Mouse (Mus musculus): ENCODE results near the gene Fnbp1.

The Fnbp1 gene

DNA sequence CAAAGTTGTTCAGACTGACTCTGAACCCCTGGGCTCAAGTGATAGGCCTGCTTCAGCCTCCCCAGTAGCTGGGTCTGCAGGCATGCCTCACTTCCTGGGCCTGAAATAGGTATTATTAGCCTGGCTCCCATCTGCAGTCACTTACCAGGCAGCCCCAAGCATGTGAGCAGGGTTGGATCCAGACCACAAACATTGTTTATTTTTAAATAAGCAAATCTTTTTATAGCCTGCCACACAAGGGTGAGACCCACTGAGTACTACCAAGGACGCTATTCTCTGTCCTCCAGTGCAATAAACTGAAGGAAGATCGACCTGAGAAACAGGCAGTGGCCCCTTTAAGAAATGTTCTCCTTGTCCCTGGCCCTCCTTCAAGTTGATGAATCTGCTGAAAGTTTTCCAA, 17.1 kb downstream of the Fnbp1 start:
- DNase-seq (ENCODE audit: low spot score in 2 of 2) = no peak

- DNase-seq (ENCODE audit: low spot score in 2 of 2) = no peak
Observed at GRCm38 (mm10) chr2:31123493-31123892, 18.3 kb downstream of the Fnbp1 start.

DNA sequence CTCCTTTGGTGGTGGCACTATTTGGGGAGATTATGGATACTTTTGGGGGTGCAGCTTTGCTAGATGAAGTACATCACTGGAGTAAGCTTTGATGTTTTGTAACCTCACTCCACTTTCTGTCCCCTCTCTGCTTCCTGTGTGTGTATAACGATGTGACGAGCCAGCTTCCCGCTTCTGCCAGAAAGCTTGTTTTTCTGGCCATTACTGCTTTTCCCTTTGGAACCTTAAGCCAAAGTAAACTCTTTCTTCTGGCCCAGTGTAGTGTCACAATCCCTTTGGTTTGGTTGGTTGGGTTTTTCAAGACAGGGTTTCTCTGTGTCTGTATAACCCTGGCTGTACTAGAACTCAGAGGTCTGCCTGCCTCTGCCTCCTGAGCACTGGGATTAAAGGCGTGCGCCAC, 19.0 kb downstream of the Fnbp1 start:
- DNase-seq (ENCODE audit: low spot score in 2 of 2) = no peak

DNA sequence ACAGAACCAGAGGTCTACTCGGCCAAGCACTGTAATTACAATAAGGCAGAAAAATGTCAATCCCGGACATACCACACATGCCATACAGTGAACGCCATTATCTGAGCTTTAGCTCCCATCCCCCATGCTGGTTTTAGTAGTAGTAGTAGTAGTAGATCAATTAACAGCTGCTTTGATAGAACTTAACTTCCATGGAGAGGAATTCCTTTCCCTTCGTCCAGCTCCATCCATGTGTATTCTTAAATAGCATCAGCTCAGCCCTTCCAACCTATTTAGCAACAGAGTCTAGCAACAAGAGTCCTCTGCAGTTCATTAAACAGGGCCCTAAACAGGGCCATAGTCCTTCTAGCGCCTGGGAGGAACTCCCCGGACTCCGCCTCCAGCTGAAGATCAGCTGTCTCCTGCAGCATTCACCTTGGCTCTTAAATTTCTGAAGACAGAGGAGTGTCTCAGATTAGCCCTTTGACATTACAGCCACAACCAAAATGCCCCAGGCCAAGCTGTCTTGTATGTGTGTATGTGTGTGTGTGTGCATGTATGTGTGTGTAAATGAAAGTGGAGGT, 20.6 kb downstream of the Fnbp1 start:
- no peak for DNase-seq (ENCODE audit: low spot score in 2 of 2)

- peak; percentile 42 to 62 for DNase-seq (ENCODE audit: low spot score in 2 of 2)
Observed at GRCm38 (mm10) chr2:31119795-31120194, 22.0 kb downstream of the Fnbp1 start.

DNA sequence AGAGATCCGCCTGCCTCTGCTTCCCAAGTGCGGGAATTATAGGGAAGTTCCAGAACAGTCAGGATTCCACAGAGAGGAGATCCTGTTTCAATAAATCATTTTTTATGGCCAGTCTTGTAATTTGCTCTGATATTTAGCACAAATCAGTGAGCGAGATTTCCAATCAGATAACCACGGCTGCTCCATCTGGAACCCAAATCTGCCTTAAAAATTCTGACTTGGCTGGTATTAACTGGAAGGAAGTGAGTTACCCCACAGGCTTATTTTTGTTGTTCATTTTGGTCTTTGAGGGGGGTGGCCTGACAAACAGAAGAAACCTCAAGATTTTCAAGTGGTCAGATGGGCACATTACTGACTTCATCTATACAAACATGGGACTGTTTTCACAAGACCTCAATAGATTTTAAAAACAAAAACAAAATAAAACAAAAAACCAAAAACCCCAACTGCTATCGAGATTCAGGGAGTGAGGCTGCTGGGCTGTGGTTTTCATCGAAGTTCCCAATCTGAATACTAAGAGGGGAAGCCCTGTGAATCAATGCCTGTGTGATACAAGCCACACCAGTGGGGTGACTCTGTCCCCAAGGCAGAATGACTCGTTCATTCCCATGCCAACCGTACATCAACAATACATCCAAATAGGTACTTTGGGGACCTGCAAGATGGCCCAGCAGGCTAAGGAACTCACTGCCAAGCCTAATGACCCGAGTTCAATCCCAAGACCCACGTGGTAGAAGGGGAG, 23.0 kb downstream of the Fnbp1 start:
- DNase-seq (ENCODE audit: low spot score in 2 of 2) = no peak

DNA sequence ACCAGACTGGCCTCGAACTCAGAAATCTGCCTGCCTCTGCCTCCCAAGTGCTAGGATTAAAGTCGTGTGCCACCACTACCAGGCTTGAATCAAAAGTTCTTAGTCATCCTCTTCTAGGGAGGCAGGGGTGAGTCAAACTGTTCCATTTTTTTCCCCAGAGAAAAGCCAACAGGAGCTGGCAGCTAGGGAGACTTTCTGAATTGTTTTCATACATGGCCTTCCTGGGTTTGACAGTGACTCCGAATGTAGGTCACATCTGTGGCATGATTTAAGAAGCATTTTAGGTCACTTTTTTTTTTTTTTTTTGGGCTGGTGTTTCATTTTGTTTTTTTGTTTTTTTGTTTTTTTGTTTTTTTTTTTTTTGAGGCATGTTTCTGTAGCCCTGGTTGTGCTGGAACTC, 23.6 kb downstream of the Fnbp1 start:
- no peak for DNase-seq (ENCODE audit: low spot score in 2 of 2)

DNA sequence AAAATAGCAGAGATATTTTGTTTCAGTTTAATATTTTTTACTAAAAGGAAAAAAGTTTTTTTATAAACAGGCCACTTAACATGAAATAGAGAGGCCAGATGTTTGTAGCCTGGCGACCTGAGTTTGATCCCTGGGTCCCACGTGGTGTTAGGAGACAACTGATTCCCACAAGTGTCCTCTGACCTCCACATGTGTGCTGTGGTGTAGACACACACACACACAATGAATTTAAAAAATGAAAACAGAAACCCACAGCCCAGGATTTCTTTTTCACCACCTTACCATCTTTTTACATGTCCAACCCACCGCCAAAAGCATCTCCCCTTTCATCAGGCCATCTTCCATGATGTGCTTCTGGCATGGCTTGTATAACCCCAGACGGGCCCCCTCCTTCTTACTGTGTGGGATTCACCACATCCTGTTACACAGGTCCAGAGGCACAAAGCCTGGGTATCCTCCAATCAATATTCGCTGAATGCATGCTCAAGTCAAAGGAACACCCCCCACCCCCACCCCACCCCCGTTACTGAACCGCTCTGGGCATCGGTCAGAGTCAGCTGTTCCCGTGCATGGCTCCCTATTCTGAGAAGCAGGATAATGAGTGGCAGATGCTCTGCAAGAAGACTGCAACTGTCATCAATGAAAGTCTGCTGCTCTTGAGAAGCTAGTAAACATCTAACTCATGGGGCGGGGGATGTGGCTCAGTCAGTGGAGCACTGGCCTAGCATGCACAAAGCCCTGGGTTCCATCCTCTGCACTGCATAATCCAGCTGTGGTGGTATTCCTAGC, 25.7 kb downstream of the Fnbp1 start:
- DNase-seq (ENCODE audit: low spot score in 2 of 2) = no peak

GRCm38 (mm10) chr2:31115091-31115942, 26.5 kb downstream of the Fnbp1 start:
- DNase-seq (ENCODE audit: low spot score in 2 of 2) = no peak

DNA sequence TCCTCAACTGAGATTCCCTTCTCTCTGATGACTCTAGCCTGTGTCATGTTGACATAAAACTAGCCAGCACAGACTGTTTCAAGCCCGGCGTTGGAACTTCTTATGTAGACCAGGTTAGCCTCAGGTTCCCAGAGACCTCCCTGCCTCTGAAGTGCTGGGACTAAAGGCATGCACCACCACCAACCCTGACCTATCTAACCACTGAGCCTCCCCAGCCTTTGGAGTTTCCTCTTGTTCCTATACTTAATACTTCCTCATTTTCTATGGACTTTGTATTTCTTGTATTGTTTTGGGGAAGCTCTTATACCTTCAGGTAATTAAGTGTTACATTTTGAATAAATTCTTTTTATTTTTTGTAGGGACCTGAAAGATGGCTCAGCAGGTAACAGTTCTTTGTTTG, 27.6 kb downstream of the Fnbp1 start:
- no peak for DNase-seq (ENCODE audit: low spot score in 2 of 2)

DNA sequence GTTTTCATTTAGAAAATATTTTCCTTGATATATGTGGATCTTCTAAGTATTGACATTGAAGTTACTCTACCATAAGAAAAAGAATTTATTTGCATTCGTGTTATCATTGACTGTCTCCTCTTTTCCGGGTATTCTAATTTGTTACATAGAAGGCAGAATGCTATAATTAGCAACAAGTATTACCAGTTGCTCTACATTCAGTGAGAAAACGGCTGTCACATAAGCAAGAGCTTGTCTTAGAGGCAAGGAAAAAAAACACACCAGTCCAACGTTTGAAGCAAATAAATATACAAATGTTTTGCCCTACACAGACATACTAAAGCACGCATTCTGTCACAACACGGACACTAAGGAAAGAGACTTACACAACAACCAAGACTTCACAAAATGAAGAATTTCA, 30.1 kb downstream of the Fnbp1 start:
- DNase-seq (ENCODE audit: low spot score in 2 of 2) = no peak

DNA sequence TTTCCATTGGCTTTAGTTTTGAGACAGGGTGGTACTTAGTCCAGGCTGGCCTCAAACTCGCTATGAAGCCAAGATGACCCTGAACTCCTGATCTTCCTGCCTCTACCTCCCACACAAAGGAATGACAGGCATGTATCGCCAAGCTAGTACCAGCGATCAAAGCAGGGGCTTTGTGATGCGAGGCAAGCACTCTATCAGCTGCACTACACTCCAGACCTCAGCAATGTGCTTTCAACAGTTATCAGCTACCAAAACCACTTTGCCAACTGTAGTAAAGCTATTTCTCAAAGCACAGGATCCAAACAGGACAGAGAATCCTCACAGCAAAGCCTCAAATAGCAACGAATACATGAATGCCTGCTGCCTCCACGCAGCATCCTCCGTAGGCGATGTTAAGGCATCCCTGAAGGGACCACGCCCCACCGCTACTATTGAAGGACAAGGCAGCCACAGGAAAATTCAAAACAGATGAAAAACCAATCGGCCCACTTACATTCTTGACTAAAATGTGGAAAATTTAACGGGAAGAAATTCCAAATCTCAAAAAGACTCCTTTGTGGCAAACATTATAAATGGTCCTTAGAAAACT, 31.8 kb downstream of the Fnbp1 start:
- peak; percentile 31 to 32 for DNase-seq (ENCODE audit: low spot score in 2 of 2)

GRCm38 (mm10) chr2:31108186-31108585, 33.6 kb downstream of the Fnbp1 start:
- no peak for DNase-seq (ENCODE audit: low spot score in 2 of 2)

- no peak for DNase-seq (ENCODE audit: low spot score in 2 of 2)
Observed at GRCm38 (mm10) chr2:31106621-31107320, 35.0 kb downstream of the Fnbp1 start.

DNA sequence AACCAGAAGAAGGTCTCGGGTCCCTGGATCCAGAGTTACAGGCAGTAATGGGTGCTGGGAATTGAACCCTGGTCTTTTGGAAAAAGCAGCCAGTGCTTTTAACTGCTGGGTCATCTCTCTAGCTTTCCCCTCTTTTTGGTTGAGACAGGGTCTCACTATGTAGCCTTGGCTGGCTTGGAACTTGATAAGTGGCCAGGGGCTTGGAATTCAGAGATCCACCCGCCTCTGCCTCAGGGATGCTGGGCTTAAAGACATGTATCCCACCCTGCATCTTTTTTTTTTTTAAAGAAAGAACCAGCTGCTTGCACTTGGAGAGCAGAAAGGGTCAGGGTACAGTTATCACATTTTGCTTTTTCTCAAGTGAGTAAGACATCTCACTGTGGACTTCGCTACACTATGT, 35.8 kb downstream of the Fnbp1 start:
- no peak for DNase-seq (ENCODE audit: low spot score in 2 of 2)

GRCm38 (mm10) chr2:31105279-31105678, 36.5 kb downstream of the Fnbp1 start:
- DNase-seq (ENCODE audit: low spot score in 2 of 2) = no peak

DNA sequence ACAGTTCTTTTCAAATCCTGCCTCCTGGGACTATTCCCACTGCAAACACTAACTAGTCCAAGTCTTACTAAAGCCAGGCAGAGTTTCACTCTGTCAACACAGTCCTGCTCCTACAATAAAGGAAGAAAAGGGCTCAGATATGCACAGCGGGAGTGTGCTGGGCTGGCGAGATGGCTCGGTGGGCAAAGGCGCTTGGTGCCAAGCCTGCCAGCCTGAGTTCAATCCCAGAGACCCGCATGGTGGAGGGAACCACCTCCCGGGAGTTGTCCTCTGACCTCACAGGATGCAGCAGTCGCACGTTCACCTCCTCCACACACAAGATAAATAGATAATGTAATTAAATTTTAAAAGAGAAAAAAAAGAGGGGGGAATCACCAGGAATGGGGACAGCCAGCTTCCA, 38.5 kb downstream of the Fnbp1 start:
- no peak for DNase-seq (ENCODE audit: low spot score in 2 of 2)

GRCm38 (mm10) chr2:31101285-31101684, 40.5 kb downstream of the Fnbp1 start:
- DNase-seq (ENCODE audit: low spot score in 2 of 2) = no peak

GRCm38 (mm10) chr2:31099079-31099478, 42.7 kb downstream of the Fnbp1 start:
- DNase-seq (ENCODE audit: low spot score in 2 of 2) = no peak

GRCm38 (mm10) chr2:31098616-31099015, 43.2 kb downstream of the Fnbp1 start:
- no peak for DNase-seq (ENCODE audit: low spot score in 2 of 2)

DNA sequence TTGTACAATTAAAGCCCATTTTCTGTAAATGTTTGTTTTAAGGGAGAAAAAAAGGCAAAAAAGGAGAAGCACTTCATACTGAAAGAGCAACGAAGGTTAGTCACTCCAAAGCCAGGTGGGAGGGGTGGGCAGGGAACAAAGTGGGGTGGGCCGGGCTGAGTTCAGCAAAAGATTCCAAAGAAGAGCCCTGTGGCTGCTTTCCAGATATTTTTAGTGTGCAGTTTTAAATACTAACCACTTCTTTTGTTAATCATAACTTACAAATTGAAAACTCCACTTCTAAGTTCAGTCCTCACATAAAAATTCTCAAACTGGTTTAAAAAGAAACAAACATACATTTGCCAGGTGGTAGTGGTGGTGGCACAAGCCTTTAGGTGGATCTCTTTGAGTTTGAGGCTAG, 44.5 kb downstream of the Fnbp1 start:
- DNase-seq (ENCODE audit: low spot score in 2 of 2) = no peak

Data from right cerebral cortex, postnatal 36 days (tissue).